Mouse (Mus musculus) ovary, postnatal 10 days (tissue): Measurements from ENCODE around the gene Il21r.

Source experiments
- DNase-seq: peaks from one replicate; pipeline ENCODE4 v3.0.0; 2022; ENCODE audit warnings: low spot score

The Il21r gene

GRCm38 (mm10) chr7:125575738-125576540 is 27.3 kb upstream of the Il21r start:
- no peak for DNase-seq

GRCm38 (mm10) chr7:125576982-125577381 is 26.2 kb upstream of the Il21r start:
- peak; percentile 56 for DNase-seq

GRCm38 (mm10) chr7:125577486-125578088 is 25.6 kb upstream of the Il21r start:
- no peak for DNase-seq

GRCm38 (mm10) chr7:125578106-125578505 is 25.1 kb upstream of the Il21r start:
- no peak for DNase-seq

- no peak for DNase-seq
Measured at GRCm38 (mm10) chr7:125579545-125580219, 23.5 kb upstream of the Il21r start.

GRCm38 (mm10) chr7:125580220-125580549 is 23.0 kb upstream of the Il21r start:
- no peak for DNase-seq

- DNase-seq: no peak
Measured at GRCm38 (mm10) chr7:125580625-125581316, 22.5 kb upstream of the Il21r start.

- peak; percentile 84 for DNase-seq
Measured at GRCm38 (mm10) chr7:125581317-125581672, 21.9 kb upstream of the Il21r start.

- no peak for DNase-seq
Measured at GRCm38 (mm10) chr7:125583325-125584004, 19.8 kb upstream of the Il21r start.

GRCm38 (mm10) chr7:125584005-125584369 is 19.2 kb upstream of the Il21r start:
- DNase-seq: no peak

GRCm38 (mm10) chr7:125586355-125586754 is 16.9 kb upstream of the Il21r start:
- no peak for DNase-seq

- DNase-seq: no peak
Measured at GRCm38 (mm10) chr7:125588721-125589120, 14.5 kb upstream of the Il21r start.

GRCm38 (mm10) chr7:125589896-125590295 is 13.3 kb upstream of the Il21r start:
- no peak for DNase-seq

- no peak for DNase-seq
Measured at GRCm38 (mm10) chr7:125593831-125594230, 9.4 kb upstream of the Il21r start.

GRCm38 (mm10) chr7:125596406-125596805 is 6.8 kb upstream of the Il21r start:
- DNase-seq: no peak

- DNase-seq: no peak
Measured at GRCm38 (mm10) chr7:125597083-125597482, 6.1 kb upstream of the Il21r start.

- no peak for DNase-seq
Measured at GRCm38 (mm10) chr7:125597516-125598347, 5.5 kb upstream of the Il21r start.

GRCm38 (mm10) chr7:125599373-125599973 is 3.8 kb upstream of the Il21r start:
- no peak for DNase-seq

GRCm38 (mm10) chr7:125600136-125600535 is 3.1 kb upstream of the Il21r start:
- DNase-seq: no peak

- no peak for DNase-seq
Measured at GRCm38 (mm10) chr7:125600612-125601279, 2.5 kb upstream of the Il21r start.
